Mouse (Mus musculus) WW6 (cell line): ENCODE results near the gene Cxcr5.
"Not testable (repeated sequence)": the region's sequence is repeated elsewhere in the genome, so short reads cannot be mapped to it uniquely, and the experiment has no call there.

Experiments used
- DNase-seq: peaks from one replicate; pipeline ENCODE4 v3.0.0-alpha.2; 2013; ENCODE audit warnings: low read depth, low spot score

The Cxcr5 gene

GRCm38 (mm10) chr9:44587262-44588160 lies 25.8 kb upstream of the Cxcr5 start:
- no peak for DNase-seq

GRCm38 (mm10) chr9:44586640-44587261 lies 25.1 kb upstream of the Cxcr5 start:
- DNase-seq, result no peak

GRCm38 (mm10) chr9:44582390-44582789 lies 20.7 kb upstream of the Cxcr5 start:
- DNase-seq, result no peak

GRCm38 (mm10) chr9:44581423-44581822 lies 19.7 kb upstream of the Cxcr5 start:
- no peak for DNase-seq

GRCm38 (mm10) chr9:44580085-44580484 lies 18.4 kb upstream of the Cxcr5 start:
- DNase-seq, result no peak

- no peak for DNase-seq
Observed at GRCm38 (mm10) chr9:44579392-44579791, 17.7 kb upstream of the Cxcr5 start.

GRCm38 (mm10) chr9:44576046-44576445 lies 14.4 kb upstream of the Cxcr5 start:
- DNase-seq, result not testable (repeated sequence)

- DNase-seq, result no peak
Observed at GRCm38 (mm10) chr9:44575095-44575494, 13.4 kb upstream of the Cxcr5 start.

GRCm38 (mm10) chr9:44573306-44573705 lies 11.6 kb upstream of the Cxcr5 start:
- DNase-seq, result no peak

GRCm38 (mm10) chr9:44570939-44571382 lies 9.3 kb upstream of the Cxcr5 start:
- no peak for DNase-seq

- DNase-seq, result no peak
Observed at GRCm38 (mm10) chr9:44568083-44568455, 6.4 kb upstream of the Cxcr5 start.

GRCm38 (mm10) chr9:44567338-44568082 lies 5.8 kb upstream of the Cxcr5 start:
- no peak for DNase-seq

GRCm38 (mm10) chr9:44565367-44565766 lies 3.7 kb upstream of the Cxcr5 start:
- no peak for DNase-seq

GRCm38 (mm10) chr9:44562936-44563335 lies 1.3 kb upstream of the Cxcr5 start:
- no peak for DNase-seq

- DNase-seq, result no peak
Observed at GRCm38 (mm10) chr9:44552161-44552560, 9.5 kb downstream of the Cxcr5 start.

- DNase-seq, result no peak
Observed at GRCm38 (mm10) chr9:44551138-44551537, 10.5 kb downstream of the Cxcr5 start.

GRCm38 (mm10) chr9:44548412-44549152 lies 13.1 kb downstream of the Cxcr5 start:
- DNase-seq, result no peak

GRCm38 (mm10) chr9:44544986-44545385 lies 16.7 kb downstream of the Cxcr5 start:
- no peak for DNase-seq

- no peak for DNase-seq
Observed at GRCm38 (mm10) chr9:44542364-44542763, 19.3 kb downstream of the Cxcr5 start.

- no peak for DNase-seq
Observed at GRCm38 (mm10) chr9:44540676-44541075, 21.0 kb downstream of the Cxcr5 start.

- no peak for DNase-seq
Observed at GRCm38 (mm10) chr9:44539816-44540421, 21.8 kb downstream of the Cxcr5 start.
